Mouse (Mus musculus): Measurements from ENCODE around the gene Ppm1h.

Gene Ppm1h

DNA sequence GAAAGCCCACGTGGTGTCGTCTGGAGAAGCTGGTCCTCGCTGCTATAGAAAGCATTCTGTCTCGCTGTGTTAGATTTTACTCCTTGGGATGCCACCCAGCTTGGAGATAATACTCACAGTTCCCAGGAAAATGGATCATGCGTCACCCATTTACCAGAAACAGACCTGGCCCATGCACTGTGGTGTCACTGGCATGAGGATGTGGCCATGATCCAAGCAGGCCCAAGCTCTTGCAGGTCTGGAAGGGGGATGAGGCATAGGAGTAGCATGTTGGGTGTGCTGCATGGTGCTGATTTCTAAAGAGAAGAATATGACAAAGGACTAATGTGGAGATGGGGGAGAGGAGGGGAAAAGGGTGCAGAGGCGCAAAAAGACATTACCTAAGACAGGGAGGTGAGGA is 141.2 kb downstream of the Ppm1h start:
- no peak for DNase-seq

DNA sequence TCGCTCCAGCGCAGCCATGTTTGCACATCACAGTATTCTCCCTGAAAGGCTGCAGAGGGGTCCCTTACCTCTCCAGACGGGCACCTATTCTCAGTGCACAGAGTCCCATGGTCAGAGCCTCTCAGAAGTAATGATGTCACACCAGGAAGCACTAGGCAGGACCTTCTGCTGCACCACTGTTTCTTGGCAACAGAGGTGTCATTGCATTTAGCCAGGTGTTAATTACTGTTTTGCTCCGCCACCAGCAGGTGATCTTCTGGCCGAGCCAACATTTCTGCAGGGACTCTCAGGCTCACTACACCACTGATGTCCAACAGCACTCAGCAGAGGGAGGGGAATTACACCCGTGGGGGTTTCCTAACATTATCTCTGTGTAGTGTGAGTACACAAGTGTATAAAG is 143.0 kb downstream of the Ppm1h start:
- no peak for DNase-seq

DNA sequence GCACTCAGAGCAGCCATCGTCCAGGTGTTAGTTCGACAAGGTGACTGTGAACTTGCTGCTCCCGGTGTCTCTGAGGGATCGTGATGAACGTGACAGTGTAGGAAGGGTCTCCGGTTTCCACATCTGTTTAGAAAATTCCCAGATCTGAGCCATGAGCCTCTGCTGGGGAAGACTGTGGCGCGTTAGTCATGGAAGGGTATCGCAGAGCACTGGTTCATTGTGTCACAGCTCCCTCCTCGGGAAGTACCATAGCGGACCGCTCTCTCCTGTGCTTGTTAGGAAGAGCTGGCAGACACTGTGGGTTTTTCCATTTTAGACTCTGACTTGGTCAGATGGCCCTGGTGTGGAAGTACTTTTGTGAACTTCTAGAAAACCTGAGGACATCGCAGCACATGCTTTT is 145.1 kb downstream of the Ppm1h start:
- no peak for DNase-seq

- no peak for DNase-seq
Measured at GRCm38 (mm10) chr10:122826696-122827331, 148.3 kb downstream of the Ppm1h start.

GRCm38 (mm10) chr10:122827719-122828414 is 149.3 kb downstream of the Ppm1h start:
- DNase-seq, result no peak

DNA sequence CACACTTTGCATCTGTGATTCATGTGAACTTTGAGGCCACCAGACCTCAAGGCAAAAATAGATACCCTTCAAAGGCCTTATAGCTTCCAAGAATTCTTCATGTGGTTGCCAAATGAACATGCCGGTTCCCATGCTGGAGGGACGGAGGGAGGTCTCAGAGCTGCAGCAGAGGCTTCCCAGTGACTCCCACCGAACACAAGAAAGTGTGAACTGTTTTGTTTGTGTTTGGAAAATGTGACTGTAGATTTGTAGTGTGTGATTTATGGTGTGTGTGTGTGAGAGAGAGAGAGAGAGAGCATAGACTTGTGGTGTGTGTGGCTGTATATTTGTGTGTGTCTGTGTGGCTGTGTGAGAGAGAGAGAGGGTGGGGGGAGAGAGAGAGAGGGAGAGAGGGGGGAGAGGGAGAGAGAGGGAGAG is 151.2 kb downstream of the Ppm1h start:
- no peak for DNase-seq

DNA sequence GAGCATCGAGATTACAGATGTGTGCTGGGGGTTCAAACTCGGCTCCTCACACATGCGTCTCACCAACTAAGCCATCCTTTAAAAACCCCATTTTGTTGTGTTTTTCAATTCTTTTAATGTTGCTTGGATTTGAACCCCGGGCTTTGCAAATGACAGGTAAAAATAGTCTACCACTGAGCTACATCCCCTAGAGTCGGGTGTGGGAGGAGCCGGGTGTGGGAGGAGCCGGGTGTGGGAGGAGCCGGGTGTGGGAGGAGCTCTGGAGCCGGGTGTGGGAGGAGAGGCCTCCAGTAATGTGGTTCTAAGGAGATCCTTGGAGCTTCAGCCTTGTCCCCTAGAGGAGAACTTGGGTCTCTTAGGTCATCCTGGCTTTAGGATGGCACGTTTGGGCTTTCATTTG is 152.1 kb downstream of the Ppm1h start:
- DNase-seq, result no peak

- no peak for DNase-seq
Measured at GRCm38 (mm10) chr10:122842014-122842413, 163.5 kb downstream of the Ppm1h start.

- DNase-seq, result no peak
Measured at GRCm38 (mm10) chr10:122842961-122843360, 164.4 kb downstream of the Ppm1h start.

GRCm38 (mm10) chr10:122845471-122845870 is 166.9 kb downstream of the Ppm1h start:
- DNase-seq, result no peak

- DNase-seq, result no peak
Measured at GRCm38 (mm10) chr10:122846476-122846875, 167.9 kb downstream of the Ppm1h start.

DNA sequence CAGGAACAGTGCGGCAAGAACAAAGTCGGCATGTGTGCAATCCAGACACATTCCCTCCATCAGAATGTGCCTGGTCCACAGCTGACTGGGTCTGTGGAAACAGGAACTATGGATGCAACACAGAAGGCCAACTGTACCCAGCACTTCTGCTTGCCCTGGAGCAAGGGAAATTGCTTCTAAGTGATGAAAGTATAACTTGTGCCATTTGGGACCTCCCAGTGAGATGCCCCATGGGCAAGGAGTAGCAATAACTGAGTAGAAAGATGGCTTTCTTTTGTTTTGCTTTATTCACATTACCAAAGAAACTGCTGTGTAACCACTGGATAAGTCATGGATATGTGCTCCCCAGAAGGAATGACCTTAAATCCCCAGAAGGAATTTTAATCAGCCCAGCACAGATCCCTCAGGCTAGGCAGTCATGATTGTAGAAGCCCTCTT is 169.5 kb downstream of the Ppm1h start:
- DNase-seq, result no peak

DNA sequence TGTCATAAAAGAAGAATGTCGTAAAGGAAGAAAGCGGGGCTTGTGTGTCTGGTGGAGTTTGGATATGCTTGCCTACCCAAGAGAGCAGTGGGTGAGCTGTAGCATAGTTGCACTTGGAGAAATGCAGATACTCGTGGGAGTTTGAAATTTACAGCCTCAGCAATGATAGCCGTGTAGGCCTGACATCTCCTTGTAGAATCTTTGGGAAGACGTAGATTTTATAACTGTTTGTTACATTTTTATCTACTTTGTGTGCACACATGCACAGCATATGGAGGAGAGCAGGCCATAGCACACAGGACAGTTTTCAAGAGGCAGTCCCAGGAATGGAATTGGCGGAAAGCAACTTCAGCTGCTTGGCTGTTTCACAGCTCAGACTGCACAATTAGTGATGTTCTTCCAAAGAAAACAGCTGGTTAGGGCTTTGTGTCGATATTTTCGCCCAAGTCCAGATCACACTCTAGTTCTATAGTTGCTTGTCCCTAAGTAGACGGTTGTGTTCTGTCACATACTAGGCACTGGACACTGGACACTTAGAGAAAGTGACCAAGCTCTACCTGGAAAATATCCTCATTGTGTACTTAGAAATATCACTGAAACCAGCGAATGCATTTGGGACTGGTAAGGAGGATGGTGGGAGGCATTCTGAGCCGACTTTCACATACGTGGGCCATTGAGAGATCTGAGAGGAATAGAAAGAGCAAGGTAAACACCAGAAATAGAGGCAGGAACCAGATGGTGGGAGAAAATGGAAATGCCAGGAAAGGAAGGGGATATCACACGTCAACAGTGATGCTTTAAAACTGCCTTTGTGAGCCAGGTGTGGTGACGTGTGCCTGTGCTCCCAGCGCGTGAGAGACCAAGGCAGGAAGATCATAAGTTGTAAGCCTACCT is 173.0 kb downstream of the Ppm1h start:
- DNase-seq, result no peak

DNA sequence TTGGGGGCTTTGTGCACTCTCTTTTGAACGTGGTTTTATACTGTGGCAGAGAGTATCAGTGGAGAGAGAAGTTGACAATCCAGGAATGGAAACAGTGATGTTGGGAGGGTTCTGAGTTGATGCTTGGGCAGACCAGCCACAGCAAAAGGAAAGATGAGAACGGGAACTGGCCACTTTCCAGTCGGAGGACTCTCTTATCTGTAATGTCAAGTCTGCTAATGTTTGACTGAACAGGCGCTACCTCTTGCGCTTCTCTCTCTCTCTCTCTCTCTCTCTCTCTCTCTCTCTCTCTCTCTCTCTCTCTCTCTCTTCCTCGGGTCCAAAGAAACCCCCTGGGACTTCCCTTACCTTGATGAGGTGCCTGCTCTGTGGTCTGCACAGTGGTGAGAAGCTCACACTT is 176.0 kb downstream of the Ppm1h start:
- DNase-seq, result no peak

GRCm38 (mm10) chr10:122855149-122855548 is 176.6 kb downstream of the Ppm1h start:
- no peak for DNase-seq

- no peak for DNase-seq
Measured at GRCm38 (mm10) chr10:122856040-122856764, 177.6 kb downstream of the Ppm1h start.

GRCm38 (mm10) chr10:122857155-122857554 is 178.6 kb downstream of the Ppm1h start:
- DNase-seq, result no peak

- DNase-seq, result no peak
Measured at GRCm38 (mm10) chr10:122858904-122859641, 180.5 kb downstream of the Ppm1h start.

DNA sequence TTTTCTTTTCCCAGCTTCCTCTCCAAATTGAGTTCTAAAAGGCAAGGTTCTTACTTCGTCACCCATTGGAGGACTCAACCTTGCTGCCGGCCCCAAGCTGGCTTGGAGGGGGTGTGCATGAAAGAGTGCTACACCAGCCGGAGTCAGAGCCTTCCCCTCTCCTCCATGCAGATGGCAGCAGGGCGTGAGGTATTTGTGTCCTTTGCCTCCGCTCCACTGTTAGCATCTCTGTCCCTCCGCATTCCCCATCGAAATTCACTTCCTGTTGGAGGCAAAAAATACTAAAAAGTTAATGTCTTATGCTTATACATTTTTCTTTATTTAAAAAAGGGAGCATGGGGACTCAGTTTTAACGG is 181.1 kb downstream of the Ppm1h start:
- DNase-seq, result no peak

GRCm38 (mm10) chr10:122860076-122860475 is 181.5 kb downstream of the Ppm1h start:
- DNase-seq, result no peak

GRCm38 (mm10) chr10:122861696-122862385 is 183.3 kb downstream of the Ppm1h start:
- DNase-seq, result no peak
